Mouse (Mus musculus) Patski (cell line): ENCODE measurements at regions not wholly inside any gene's neighbourhood (a gene's known extent, or its start where the extent isn't known, plus 50 kb on each side); places are given as distances from the start of the nearest gene placed in this dataset.
"Not testable (repeated sequence)": the region's sequence is repeated elsewhere in the genome, so short reads cannot be mapped to it uniquely, and the experiment has no call there.

Source experiments
- ATAC-seq: fragments of 100-300 bp; one replicate; pipeline ENCODE4 v1.8.0; 2021
- CTCF ChIA-PET: fragments of 350-600 bp; sonication (Branson Sonifier 250); formaldehyde crosslinking; loops from one replicate; lab custom pipeline; 2022; ENCODE audit warnings: inconsistent platforms; lab: Charles Lee
- POLR2A ChIA-PET: fragments of 350-600 bp; sonication (Branson Sonifier 250); formaldehyde crosslinking; loops from one replicate; lab custom pipeline; 2022; ENCODE audit warnings: antibody characterized with exemption, inconsistent platforms; lab: Charles Lee
- DNase-seq: peaks from one replicate; pipeline ENCODE4 v3.0.0-alpha.2; 2011; ENCODE audit warnings: low read depth, low spot score
- H3K27me3 ChIP-seq: fragments of 371-371 bp; one replicate; pipeline ENCODE4 v1.5.1; 2021
- CTCF ChIP-seq: fragments of 100-300 bp; IDR thresholded peaks from one replicate; pipeline ENCODE4 v1.5.1; 2021
- in situ Hi-C: fragments of 300-500 bp; cut with MboI; formaldehyde crosslinking; loops from 3 replicates; pipeline ENCODE4 v1.11.1; 2018; ENCODE audit warnings: low pct_unique_long_range_greater_than_20kb, mixed read lengths

DNA sequence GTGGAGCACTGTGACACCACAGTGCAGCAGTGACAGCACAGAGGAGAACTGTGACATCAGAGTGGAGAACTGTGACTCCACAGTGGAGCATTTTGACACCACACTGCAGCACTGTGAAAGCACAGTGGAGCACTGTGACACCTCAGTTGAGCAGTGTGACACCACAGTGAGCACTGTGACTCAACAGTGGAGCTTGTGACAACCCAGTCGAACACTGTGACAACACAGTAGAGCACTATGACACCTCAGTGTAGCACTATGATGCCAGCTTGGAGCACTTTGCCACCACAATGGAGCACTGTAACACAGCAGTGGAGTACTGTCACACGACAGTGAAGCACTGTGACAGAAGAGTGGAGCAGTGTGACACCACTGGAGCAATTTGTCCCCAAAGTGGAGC lies 79.7 kb upstream of the Scaf8 start:
- no peak for TF ChIP-seq CTCF
- POLR2A ChIA-PET, result no interaction called here
- DNase-seq (no peak), ATAC-seq (no peak)
- CTCF ChIA-PET, result no interaction called here
- H3K27me3 ChIP-seq, result no peaks in the 10 kb centered on the region
- in situ Hi-C loops, result no loop called here

DNA sequence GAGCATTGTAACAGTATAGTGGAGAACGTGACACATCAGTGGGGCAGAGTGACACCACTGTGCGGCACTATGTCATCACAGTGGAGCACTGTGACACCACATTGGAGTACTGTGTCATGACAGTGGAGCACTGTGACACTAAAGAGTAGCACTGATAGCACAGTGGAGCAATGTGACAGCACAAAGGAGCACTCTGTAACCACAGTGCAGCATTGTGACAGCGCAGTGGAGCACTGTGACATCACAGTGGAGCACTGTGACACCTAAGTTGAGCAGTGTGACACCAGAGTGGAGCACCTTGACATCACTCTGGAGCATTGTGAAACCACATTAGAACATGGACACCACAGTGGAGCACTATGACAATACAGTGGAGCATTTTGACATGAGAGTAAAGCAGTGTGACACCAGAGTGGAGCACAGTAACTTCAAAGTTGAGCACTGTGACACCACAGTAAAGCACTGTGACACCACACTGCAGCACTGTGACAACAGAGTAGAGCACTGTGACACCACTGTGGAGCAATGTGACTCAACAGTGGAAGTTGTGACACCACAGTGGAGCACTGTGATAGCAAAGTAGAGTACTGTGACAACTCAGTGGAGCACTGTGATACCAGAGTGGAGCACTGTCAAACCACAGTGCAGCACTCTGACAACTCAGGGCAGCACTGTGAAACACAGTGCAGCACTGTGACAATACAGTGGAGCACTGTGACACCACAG lies 77.5 kb upstream of the Scaf8 start:
- in situ Hi-C loops, result no loop called here
- POLR2A ChIA-PET, result no interaction called here
- H3K27me3 ChIP-seq, result no peaks in the 10 kb centered on the region
- no peak for TF ChIP-seq CTCF
- DNase-seq (no peak), ATAC-seq (no peak)
- CTCF ChIA-PET, result no interaction called here

DNA sequence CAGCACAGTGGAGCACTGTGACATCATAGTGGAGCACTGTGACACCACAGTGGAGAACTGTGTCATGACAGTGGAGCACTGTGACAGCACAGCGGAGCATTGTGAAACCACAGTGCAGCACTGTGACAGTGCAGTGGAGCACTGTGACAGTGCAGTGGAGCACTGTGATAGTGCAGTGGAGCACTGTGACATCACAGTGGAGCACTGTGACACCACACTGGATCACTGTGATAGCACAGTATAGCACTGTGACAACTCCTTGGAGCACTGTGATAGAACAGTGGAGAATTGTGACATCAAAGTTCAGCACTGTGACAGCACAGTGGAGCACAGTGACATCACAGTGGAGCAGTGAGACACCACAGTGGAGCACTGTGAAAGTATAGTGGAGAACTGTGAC lies 76.7 kb upstream of the Scaf8 start:
- ChIA-PET CTCF (no interaction called here), POLR2A (no interaction called here)
- no peaks in the 10 kb centered on the region for H3K27me3 ChIP-seq
- in situ Hi-C loops, result no loop called here
- DNase-seq (no peak), ATAC-seq (no peak)
- no peak for TF ChIP-seq CTCF

DNA sequence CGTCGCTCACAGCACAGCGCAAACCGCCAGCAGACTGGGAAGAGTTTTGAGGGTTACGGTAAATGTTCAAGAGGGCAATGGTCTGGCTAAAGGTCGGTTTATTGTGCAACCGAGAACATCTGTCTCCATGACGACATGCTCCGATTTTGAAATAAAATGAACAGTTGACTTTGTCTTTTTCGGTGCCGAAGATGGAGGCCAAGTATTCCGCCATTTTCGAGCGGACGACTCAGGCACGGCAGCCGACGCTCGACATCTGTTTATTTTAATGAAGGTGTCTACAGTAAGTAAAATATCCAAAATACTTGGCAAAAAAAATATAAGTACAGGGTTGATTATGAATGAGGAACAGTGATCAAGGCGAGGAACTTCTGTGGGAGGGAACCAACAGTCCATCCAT lies 70.3 kb upstream of the Scaf8 start:
- ATAC-seq, in situ Hi-C loops, CTCF ChIA-PET, DNase-seq, POLR2A ChIA-PET, H3K27me3 ChIP-seq: not testable (repeated sequence)

DNA sequence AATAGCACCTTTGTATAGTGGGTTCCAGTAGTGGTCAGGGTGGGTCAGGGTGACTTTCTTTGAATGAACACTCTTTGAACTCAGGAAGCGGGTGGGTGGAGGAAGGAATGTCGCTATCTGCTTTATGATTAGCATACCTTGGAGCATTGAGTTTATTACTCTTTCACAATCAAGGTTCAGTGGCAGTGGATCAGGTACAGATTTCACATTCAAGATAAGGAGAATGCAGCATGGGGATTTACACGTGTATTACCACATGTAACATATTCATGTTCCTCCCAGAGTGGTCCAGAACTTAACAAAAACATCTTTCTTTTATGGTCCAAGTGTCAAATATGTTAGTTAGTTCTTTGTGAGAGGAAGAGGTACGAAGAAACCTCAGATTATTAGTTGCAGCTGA lies 60.9 kb upstream of the Scaf8 start:
- POLR2A ChIA-PET, H3K27me3 ChIP-seq, ATAC-seq, CTCF ChIA-PET, DNase-seq, in situ Hi-C loops: not testable (repeated sequence)

DNA sequence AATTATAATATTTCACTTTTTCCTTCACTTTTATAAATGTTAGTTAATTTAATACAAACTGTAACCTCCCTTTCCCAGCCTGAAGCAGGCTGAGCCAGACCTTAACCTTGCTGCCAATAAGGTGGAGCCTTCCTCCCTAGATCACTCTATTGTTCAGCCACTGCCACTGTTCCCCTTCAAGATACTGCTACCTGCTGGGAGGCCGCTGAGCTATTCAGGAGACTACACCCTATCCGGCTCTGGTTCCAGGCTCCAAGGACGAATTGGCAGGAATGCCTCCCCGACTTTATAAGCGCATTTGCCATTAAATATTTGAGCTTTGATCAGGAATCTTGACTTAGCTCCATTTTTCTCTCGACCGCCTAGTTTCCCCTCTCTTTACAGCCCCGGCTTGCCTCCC lies 59.9 kb upstream of the Scaf8 start:
- in situ Hi-C loops, H3K27me3 ChIP-seq, CTCF ChIA-PET, ATAC-seq, POLR2A ChIA-PET, DNase-seq: not testable (repeated sequence)

DNA sequence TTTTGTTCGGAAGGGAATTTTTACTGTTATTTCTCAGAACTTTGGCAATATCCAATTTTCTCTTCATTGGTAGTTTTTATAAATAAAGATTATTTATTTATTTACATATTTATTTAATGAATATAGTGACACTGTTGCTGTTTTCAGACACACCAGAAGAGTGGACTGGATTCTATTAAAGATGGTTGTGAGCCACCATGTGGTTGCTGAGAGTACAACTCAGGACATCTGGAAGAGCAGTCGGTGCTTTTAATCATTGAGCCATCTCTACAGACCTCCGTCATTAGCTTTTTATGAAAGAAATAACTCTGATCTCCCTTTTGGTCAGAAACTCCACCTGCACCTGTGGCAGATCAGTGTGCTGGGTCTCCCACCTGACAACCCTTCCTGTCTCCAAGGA lies 59.4 kb upstream of the Scaf8 start:
- H3K27me3 ChIP-seq, in situ Hi-C loops, ATAC-seq, DNase-seq, POLR2A ChIA-PET, CTCF ChIA-PET: not testable (repeated sequence)

DNA sequence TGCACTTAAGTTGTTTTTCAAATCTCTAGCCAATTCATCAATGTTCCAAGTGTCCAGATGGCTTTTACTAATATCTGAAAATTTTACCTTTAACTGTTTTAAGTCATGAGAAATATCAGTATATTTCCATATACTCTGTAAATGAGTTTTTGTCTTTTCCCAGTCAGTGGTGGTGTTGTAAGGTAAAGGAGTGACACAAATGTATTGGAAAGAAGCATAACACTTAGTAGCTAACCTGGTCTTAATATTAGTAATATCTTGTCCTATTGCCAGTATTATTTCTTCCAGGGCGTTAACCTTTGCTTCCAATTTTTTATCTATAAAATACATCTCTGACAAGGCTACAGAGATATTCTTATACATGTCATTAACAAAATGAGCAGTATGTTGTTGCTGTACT lies 51.4 kb upstream of the Scaf8 start:
- DNase-seq, ATAC-seq, POLR2A ChIA-PET, in situ Hi-C loops, CTCF ChIA-PET, H3K27me3 ChIP-seq: not testable (repeated sequence)
